Mouse (Mus musculus): ENCODE measurements at regions not wholly inside any gene's neighbourhood (a gene's known extent, or its start where the extent isn't known, plus 50 kb on each side); places are given as distances from the start of the nearest gene placed in this dataset.

DNA sequence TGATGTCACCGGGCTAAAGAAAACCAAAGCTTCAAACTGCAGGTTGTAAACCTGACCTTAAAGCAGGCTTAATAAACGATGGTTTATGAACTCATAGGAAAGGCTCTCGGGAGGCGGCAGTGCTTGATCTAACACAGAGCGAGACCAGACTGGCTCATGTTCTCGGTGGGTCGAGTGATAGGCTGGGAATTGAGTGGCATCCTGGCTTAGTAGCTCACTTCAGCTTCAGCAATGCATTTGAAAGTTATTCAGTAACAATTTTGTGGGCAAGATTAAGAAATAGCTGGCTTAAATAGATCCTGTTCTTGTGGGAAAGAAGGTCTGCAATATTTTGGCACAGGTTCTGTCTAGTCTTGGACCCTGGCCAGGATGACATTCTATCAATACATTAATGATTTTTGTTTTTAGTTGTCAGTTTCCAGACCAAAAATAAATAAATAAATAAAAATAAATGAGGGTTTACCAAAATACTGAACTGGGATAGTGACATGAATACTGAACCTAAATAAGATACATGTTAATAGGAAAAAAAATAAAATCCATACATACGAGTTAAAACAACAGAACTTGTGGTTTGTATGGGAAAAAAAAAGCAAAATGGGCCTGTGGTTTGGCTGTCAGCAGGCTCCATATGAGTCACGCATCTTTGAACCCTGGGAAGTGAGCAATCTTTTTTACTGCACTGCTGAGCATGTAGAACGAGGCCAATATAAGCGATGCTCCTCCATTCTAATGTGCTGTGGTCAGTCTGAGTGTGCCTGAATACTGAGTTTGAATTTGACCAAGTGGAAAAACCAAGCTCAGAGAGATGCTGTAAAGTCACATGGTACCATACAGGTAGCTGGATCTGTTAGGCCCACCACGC lies 68.7 kb upstream of the Ddit4l start:
- no peak overlapping the region for H3K4me2 ChIP-seq (ENCODE audit: low read depth, low read length)
- H3K27me3 ChIP-seq (replicated peaks; ENCODE audit: control insufficient read depth, insufficient read depth, low read length): no peaks in the 10 kb centered on the region
- no peak overlapping the region for H3K4me3 ChIP-seq (ENCODE audit: low read length)
- H3K9me3 ChIP-seq (ENCODE audit: control insufficient read depth, low read length): no peaks in the 10 kb centered on the region
- H3K9ac ChIP-seq (ENCODE audit: low read depth, low read length): no peak overlapping the region
- no peak for ATAC-seq
- H3K4me1 ChIP-seq (ENCODE audit: control insufficient read depth, insufficient read depth, low read length): peaks cover 2% of the 10 kb centered on the region; the same call in 1 of the 2 replicates
- WGBS: 49% methylated on average over 12 of the region's 12 CpGs
- no peak overlapping the region; the same call in 1 of the 2 replicates for H3K27ac ChIP-seq (ENCODE audit: low read length)
- H3K36me3 ChIP-seq (ENCODE audit: control insufficient read depth, insufficient read depth, low read length): no peaks in the 10 kb centered on the region

GRCm38 (mm10) chr3:137560851-137561449 lies 60.5 kb upstream of the Ddit4l start:
- no peak overlapping the region for H3K9ac ChIP-seq (ENCODE audit: low read depth, low read length)
- H3K27me3 ChIP-seq (replicated peaks; ENCODE audit: control insufficient read depth, insufficient read depth, low read length): no peaks in the 10 kb centered on the region
- no peaks in the 10 kb centered on the region for H3K36me3 ChIP-seq (ENCODE audit: control insufficient read depth, insufficient read depth, low read length)
- WGBS: 61% methylated on average over 6 of the region's 6 CpGs
- H3K27ac ChIP-seq (ENCODE audit: low read length): no peak overlapping the region
- H3K4me3 ChIP-seq (ENCODE audit: low read length): no peak overlapping the region
- no peaks in the 10 kb centered on the region for H3K4me1 ChIP-seq (ENCODE audit: control insufficient read depth, insufficient read depth, low read length)
- no peak for ATAC-seq
- H3K9me3 ChIP-seq (ENCODE audit: control insufficient read depth, low read length): no peaks in the 10 kb centered on the region
- H3K4me2 ChIP-seq (ENCODE audit: low read depth, low read length): no peak overlapping the region

GRCm38 (mm10) chr3:137561986-137562385 lies 59.4 kb upstream of the Ddit4l start:
- H3K4me3 ChIP-seq (ENCODE audit: low read length): no peak overlapping the region
- H3K9ac ChIP-seq (ENCODE audit: low read depth, low read length): no peak overlapping the region
- H3K4me2 ChIP-seq (ENCODE audit: low read depth, low read length): no peak overlapping the region
- WGBS: 72% methylated on average over 2 of the region's 2 CpGs
- no peaks in the 10 kb centered on the region for H3K9me3 ChIP-seq (ENCODE audit: control insufficient read depth, low read length)
- no peaks in the 10 kb centered on the region for H3K4me1 ChIP-seq (ENCODE audit: control insufficient read depth, insufficient read depth, low read length)
- ATAC-seq: no peak
- no peaks in the 10 kb centered on the region for H3K27me3 ChIP-seq (replicated peaks; ENCODE audit: control insufficient read depth, insufficient read depth, low read length)
- no peaks in the 10 kb centered on the region for H3K36me3 ChIP-seq (ENCODE audit: control insufficient read depth, insufficient read depth, low read length)
- H3K27ac ChIP-seq (ENCODE audit: low read length): no peak overlapping the region

GRCm38 (mm10) chr3:137563541-137564080 lies 57.8 kb upstream of the Ddit4l start:
- Histone ChIP-seq H3K4me1 (ENCODE audit: control insufficient read depth, insufficient read depth, low read length) (no peaks in the 10 kb centered on the region), H3K27me3 (replicated peaks; ENCODE audit: control insufficient read depth, insufficient read depth, low read length) (no peaks in the 10 kb centered on the region), H3K9me3 (ENCODE audit: control insufficient read depth, low read length) (no peaks in the 10 kb centered on the region), H3K36me3 (ENCODE audit: control insufficient read depth, insufficient read depth, low read length) (no peaks in the 10 kb centered on the region), H3K4me3 (ENCODE audit: low read length) (no peak overlapping the region), H3K4me2 (ENCODE audit: low read depth, low read length) (no peak overlapping the region), H3K27ac (ENCODE audit: low read length) (no peak overlapping the region), H3K9ac (ENCODE audit: low read depth, low read length) (no peak overlapping the region)
- no peak for ATAC-seq
- WGBS: 77% methylated on average over 6 of the region's 6 CpGs

- H3K4me1 ChIP-seq (ENCODE audit: control insufficient read depth, insufficient read depth, low read length): 0 out of 2 replicates have a peak, but pooled peaks cover 3% of the 10 kb centered on the region
- H3K36me3 ChIP-seq (ENCODE audit: control insufficient read depth, insufficient read depth, low read length): no peaks in the 10 kb centered on the region
Measured at GRCm38 (mm10) chr3:137564282-137564681, 57.1 kb upstream of the Ddit4l start.

GRCm38 (mm10) chr3:137568580-137569313 lies 52.7 kb upstream of the Ddit4l start:
- Histone ChIP-seq H3K27me3 (replicated peaks; ENCODE audit: control insufficient read depth, insufficient read depth, low read length) (no peaks in the 10 kb centered on the region), H3K9ac (ENCODE audit: low read depth, low read length) (no peak overlapping the region), H3K27ac (ENCODE audit: low read length) (peak overlapping the region; percentile 24; the same call in 1 of the 2 replicates), H3K4me2 (ENCODE audit: low read depth, low read length) (no peak overlapping the region), H3K4me1 (ENCODE audit: control insufficient read depth, insufficient read depth, low read length) (0 out of 2 replicates have a peak, but pooled peaks cover 3% of the 10 kb centered on the region), H3K4me3 (ENCODE audit: low read length) (no peak overlapping the region), H3K36me3 (ENCODE audit: control insufficient read depth, insufficient read depth, low read length) (no peaks in the 10 kb centered on the region), H3K9me3 (ENCODE audit: control insufficient read depth, low read length) (no peaks in the 10 kb centered on the region)
- peak; percentile 91 for ATAC-seq
- WGBS: 75% methylated on average over 2 of the region's 2 CpGs

More at GRCm38 (mm10) chr3:137564282-137564681, 57.1 kb upstream of the Ddit4l start:
- H3K27ac ChIP-seq (ENCODE audit: low read length): no peak overlapping the region
- no peaks in the 10 kb centered on the region for H3K9me3 ChIP-seq (ENCODE audit: control insufficient read depth, low read length)
- no peaks in the 10 kb centered on the region for H3K27me3 ChIP-seq (replicated peaks; ENCODE audit: control insufficient read depth, insufficient read depth, low read length)
- 64% methylated on average over 5 of the region's 5 CpGs for WGBS
- no peak overlapping the region for H3K4me3 ChIP-seq (ENCODE audit: low read length)
- no peak overlapping the region for H3K9ac ChIP-seq (ENCODE audit: low read depth, low read length)
- H3K4me2 ChIP-seq (ENCODE audit: low read depth, low read length): no peak overlapping the region
- ATAC-seq: no peak

Measured in intestine, embryonic 16.5 days (tissue).